Mouse (Mus musculus) embryonic facial prominence, embryonic 11.5 days (tissue): Measurements from ENCODE around the gene Taf3. TPM values are rescaled to one million over a fixed set of nuclear protein-coding genes. Genes with fewer than 3 reads are reported as not detected.

Source experiments
- ATAC-seq: fragments of 200-750 bp; cut with Nextera tagmentation; replicated peaks from 2 replicates; pipeline ENCODE4 v1.8.0; 2017; ENCODE audit warnings: low read depth; ENCODE audit not compliant: insufficient number of reproducible peaks, low FRiP score, low TSS enrichment
- DNase-seq: peaks from one replicate; pipeline ENCODE4 v3.0.0-alpha.2; 2015; ENCODE audit warnings: low spot score
- H3K27ac ChIP-seq: fragments of 300-500 bp; sonication (generic); replicated peaks from 2 replicates; pipeline ENCODE4 v1.5.1; 2014; ENCODE audit warnings: mild to moderate bottlenecking, low read depth, low read length, control low read depth
- H3K27me3 ChIP-seq: fragments of 300-500 bp; sonication (generic); 2 replicates; pipeline ENCODE4 v1.6.1; 2014; ENCODE audit warnings: mild to moderate bottlenecking, low read length, moderate library complexity, mixed read lengths; ENCODE audit not compliant: control insufficient read depth, insufficient read depth
- H3K36me3 ChIP-seq: fragments of 300-500 bp; sonication (generic); replicated peaks from 2 replicates; pipeline ENCODE4 v1.6.1; 2014; ENCODE audit warnings: low read depth, mild to moderate bottlenecking, low read length, moderate library complexity, mixed read lengths; ENCODE audit not compliant: control insufficient read depth, insufficient read depth
- H3K4me1 ChIP-seq: fragments of 300-500 bp; sonication (generic); 2 replicates; pipeline ENCODE4 v1.6.1; 2014; ENCODE audit warnings: low read length, mixed read lengths; ENCODE audit not compliant: control insufficient read depth, insufficient read depth
- H3K4me2 ChIP-seq: fragments of 300-500 bp; sonication (generic); 2 replicates; pipeline ENCODE4 v1.6.1; 2014; ENCODE audit warnings: low read depth, mild to moderate bottlenecking, control low read depth, low read length, moderate library complexity
- H3K4me3 ChIP-seq: fragments of 300-500 bp; sonication (generic); 2 replicates; pipeline ENCODE4 v1.5.1; 2014; ENCODE audit warnings: low read depth, low read length, control low read depth
- H3K9ac ChIP-seq: fragments of 300-500 bp; sonication (generic); replicated peaks from 2 replicates; pipeline ENCODE4 v1.6.1; 2014; ENCODE audit warnings: mild to moderate bottlenecking, control low read depth, low read length
- H3K9me3 ChIP-seq: fragments of 300-500 bp; sonication (generic); replicated peaks from 2 replicates; pipeline ENCODE4 v1.6.1; 2016; ENCODE audit warnings: mild to moderate bottlenecking, low read length, inconsistent platforms, mixed read lengths; ENCODE audit not compliant: control insufficient read depth
- WGBS: fragments of 180-500 bp; shearing (Covaris S2); extraction: QIAGEN DNeasy Blood & Tissue Kit; methylation state at CpG from one replicate; pipeline ENCODE4 v1.1.7; 2014; 5-methylcytosine and 5-hydroxymethylcytosine counted together
- polyA plus RNA-seq: library from polyadenylated mRNA; unstranded; fragments of >200 nt; fragmentation: Nextera tagmentation; extraction: Ambion mirVana; gene quantifications from 2 replicates; pipeline ENCODE4 v1.2.1, GENCODE M21; 2014

Taf3 gene
- polyA plus RNA-seq, 1 experiment from 2014 or later, result 16.4 TPM

DNA sequence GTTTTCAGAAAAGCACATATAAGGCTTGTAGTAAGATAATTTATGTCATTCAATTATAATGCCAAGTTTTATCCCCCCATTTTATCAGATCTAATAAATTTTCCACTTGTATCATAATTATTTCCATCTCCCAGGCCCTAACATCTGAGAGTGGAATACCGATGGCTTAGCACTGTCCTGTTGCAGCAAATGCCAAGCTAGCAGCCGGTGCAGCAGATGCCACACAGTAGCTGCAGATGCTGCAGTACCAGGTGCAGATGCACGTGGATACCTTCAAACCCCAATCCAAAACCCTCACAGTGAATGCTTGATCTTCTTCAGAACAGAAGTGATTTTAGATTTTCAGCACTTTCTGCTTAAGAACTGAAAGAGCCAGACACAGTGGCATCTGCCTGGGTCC is 13.4 kb downstream of the Taf3 start:
- 75% methylated on average over 3 of the region's 3 CpGs for WGBS
- no peak for DNase-seq
- Histone ChIP-seq H3K4me1 (no peaks in the 10 kb centered on the region), H3K9ac (no peak overlapping the region), H3K4me2 (no peak overlapping the region), H3K36me3 (no peaks in the 10 kb centered on the region), H3K9me3 (no peaks in the 10 kb centered on the region), H3K27me3 (no peaks in the 10 kb centered on the region), H3K27ac (no peak overlapping the region), H3K4me3 (no peak overlapping the region)
- no peak for ATAC-seq

DNA sequence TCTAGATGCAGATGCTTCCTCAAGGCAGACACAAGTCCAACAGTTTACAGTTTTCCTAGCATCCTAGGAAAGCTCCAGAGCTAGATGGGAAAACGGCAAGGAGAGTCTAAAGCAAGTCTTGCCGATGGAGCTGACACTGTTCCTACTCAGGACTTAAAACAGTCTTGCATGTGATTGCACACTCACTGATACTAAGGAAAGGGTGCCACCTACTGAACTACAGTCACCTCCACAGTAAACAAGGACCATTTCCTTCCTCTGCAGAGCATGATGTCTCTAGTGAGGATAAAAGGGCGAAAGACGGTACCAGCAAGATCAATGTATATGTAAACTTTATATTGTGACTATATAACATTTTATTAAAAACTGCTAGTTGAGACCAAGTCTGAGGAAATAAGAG is 14.7 kb downstream of the Taf3 start:
- ATAC-seq, result no peak
- 69% methylated on average over 4 of the region's 4 CpGs for WGBS
- H3K36me3 ChIP-seq, result no peaks in the 10 kb centered on the region

GRCm38 (mm10) chr2:10029755-10030154 is 18.6 kb downstream of the Taf3 start:
- Histone ChIP-seq H3K36me3 (no peaks in the 10 kb centered on the region; the same call in 1 of the 2 replicates), H3K27me3 (no peaks in the 10 kb centered on the region), H3K4me3 (no peak overlapping the region), H3K9me3 (no peaks in the 10 kb centered on the region), H3K9ac (no peak overlapping the region), H3K4me2 (no peak overlapping the region), H3K4me1 (no peaks in the 10 kb centered on the region), H3K27ac (no peak overlapping the region)
- DNase-seq (no peak), ATAC-seq (no peak)
- WGBS, result 60% methylated on average over 7 of the region's 7 CpGs

More for the DNA sequence above, 14.7 kb downstream of the Taf3 start:
- Histone ChIP-seq H3K4me1 (no peaks in the 10 kb centered on the region), H3K4me2 (no peak overlapping the region), H3K4me3 (no peak overlapping the region), H3K27me3 (no peaks in the 10 kb centered on the region), H3K9me3 (no peaks in the 10 kb centered on the region), H3K27ac (no peak overlapping the region), H3K9ac (no peak overlapping the region)
- no peak for DNase-seq

DNA sequence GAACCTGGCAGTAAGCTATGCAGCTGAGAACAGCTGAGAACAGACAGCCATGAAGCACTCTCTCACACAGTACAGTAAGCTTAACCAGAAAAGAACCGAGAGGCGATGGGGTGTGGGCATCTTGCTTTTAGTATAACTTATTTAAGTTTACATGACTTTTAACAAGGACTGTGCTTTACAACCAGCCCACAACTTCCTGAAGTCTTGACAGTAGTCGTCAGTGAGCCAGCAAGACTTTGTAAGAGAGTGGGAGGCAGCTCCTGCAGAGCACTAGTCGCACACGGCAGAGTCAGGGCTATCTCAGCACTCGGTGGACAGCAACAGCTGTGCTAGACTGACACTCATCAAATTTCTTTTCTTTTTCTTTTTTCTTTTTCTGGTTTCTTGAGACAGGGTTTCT is 24.1 kb downstream of the Taf3 start:
- Histone ChIP-seq H3K9me3 (no peaks in the 10 kb centered on the region), H3K4me3 (no peak overlapping the region), H3K27ac (no peak overlapping the region), H3K27me3 (no peaks in the 10 kb centered on the region), H3K4me2 (no peak overlapping the region), H3K36me3 (no peaks in the 10 kb centered on the region; the same call in 1 of the 2 replicates), H3K9ac (no peak overlapping the region), H3K4me1 (no peaks in the 10 kb centered on the region)
- no peak for ATAC-seq
- no peak for DNase-seq
- WGBS, result 91% methylated on average over 6 of the region's 6 CpGs

- Histone ChIP-seq H3K9me3 (no peaks in the 10 kb centered on the region), H3K4me1 (no peaks in the 10 kb centered on the region), H3K4me3 (no peak overlapping the region), H3K4me2 (no peak overlapping the region), H3K36me3 (no peaks in the 10 kb centered on the region), H3K27me3 (no peaks in the 10 kb centered on the region), H3K9ac (no peak overlapping the region), H3K27ac (no peak overlapping the region)
- ATAC-seq (no peak), DNase-seq (no peak)
- 92% methylated on average over 11 of the region's 11 CpGs for WGBS
These were observed 27.1 kb downstream of the Taf3 start for GRCm38 (mm10) chr2:10021296-10021695.

GRCm38 (mm10) chr2:10014951-10015635 is 33.3 kb downstream of the Taf3 start:
- no peak overlapping the region for H3K4me2 ChIP-seq
- H3K9me3 ChIP-seq, result no peaks in the 10 kb centered on the region
- no peaks in the 10 kb centered on the region for H3K4me1 ChIP-seq
- ATAC-seq (no peak), DNase-seq (no peak)
- WGBS, result 82% methylated on average over 10 of the region's 10 CpGs
- H3K4me3 ChIP-seq, result no peak overlapping the region
- no peak overlapping the region for H3K9ac ChIP-seq
- no peak overlapping the region for H3K27ac ChIP-seq
- no peaks in the 10 kb centered on the region for H3K27me3 ChIP-seq
- H3K36me3 ChIP-seq, result no peaks in the 10 kb centered on the region

GRCm38 (mm10) chr2:10010263-10010909 is 38.0 kb downstream of the Taf3 start:
- H3K27me3 ChIP-seq, result no peaks in the 10 kb centered on the region
- ATAC-seq, result no peak
- no peak overlapping the region for H3K4me2 ChIP-seq
- no peaks in the 10 kb centered on the region for H3K9me3 ChIP-seq
- H3K4me1 ChIP-seq, result no peaks in the 10 kb centered on the region; the same call in 1 of the 2 replicates
- no peak overlapping the region for H3K9ac ChIP-seq
- peak; percentile 77 for DNase-seq
- H3K36me3 ChIP-seq, result no peaks in the 10 kb centered on the region
- no peak overlapping the region for H3K4me3 ChIP-seq
- WGBS, result 33% methylated on average over 7 of the region's 7 CpGs
- H3K27ac ChIP-seq, result no peak overlapping the region

DNA sequence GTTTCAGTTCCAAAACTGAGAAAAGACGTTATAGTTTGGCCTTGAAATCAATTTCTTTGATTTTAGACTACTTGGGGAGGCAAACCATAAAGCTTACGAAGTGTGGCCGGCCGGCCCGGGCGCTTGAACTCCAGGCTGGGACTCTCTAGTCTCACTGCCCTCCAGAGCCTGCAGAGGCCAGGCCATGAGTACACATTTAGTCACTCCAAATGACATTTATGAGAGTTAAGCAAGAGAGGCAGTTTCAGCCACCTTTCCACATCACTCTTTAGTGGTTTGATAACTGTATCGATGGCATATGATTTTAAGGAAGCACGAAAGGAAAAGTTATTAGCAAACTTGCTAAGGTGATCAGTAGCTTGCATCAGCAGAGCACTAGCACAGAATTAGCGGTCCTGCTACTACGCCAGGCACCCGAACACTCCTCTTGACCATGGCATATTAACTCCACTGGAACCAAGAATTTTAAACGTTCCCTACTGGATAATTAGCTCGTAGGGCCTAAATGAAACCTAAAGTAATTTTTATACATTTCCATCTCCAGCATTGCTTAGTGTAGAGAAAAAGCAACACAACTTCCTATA is 38.6 kb downstream of the Taf3 start:
- no peaks in the 10 kb centered on the region for H3K9me3 ChIP-seq
- no peak overlapping the region for H3K9ac ChIP-seq
- DNase-seq (no peak), ATAC-seq (no peak)
- no peak overlapping the region for H3K27ac ChIP-seq
- H3K4me3 ChIP-seq, result no peak overlapping the region
- H3K27me3 ChIP-seq, result no peaks in the 10 kb centered on the region
- 78% methylated on average over 13 of the region's 13 CpGs for WGBS
- H3K4me1 ChIP-seq, result no peaks in the 10 kb centered on the region; the same call in 1 of the 2 replicates
- no peak overlapping the region for H3K4me2 ChIP-seq
- no peaks in the 10 kb centered on the region for H3K36me3 ChIP-seq
